In the genomic region with DNA sequence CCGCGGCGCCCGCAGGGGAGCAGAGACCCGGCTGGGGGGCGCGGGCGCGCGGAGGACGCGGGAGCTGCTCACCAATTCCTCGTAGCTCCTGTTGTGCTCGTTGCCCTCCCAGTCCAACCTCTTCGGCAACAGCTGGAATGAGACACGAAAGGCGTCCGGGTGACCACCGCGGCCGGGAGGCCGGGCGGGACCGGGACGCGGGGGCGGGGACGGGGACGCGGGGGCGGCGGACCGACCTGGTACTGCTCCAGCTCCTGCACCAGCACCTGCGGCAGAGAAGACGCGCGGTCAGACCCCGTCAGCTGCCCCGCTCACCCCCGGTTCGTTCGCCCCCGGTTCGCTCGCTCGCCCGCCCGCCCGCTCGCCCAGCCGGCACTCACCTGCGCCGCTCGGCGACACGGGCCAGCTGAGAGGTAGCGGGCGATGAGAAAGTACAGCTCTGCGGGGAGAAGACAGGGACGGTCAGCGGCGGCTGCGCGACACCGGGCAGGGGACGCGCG, we compare ENCODE assay signal across 8 mouse cellular contexts. TPM values are rescaled to one million over a fixed set of nuclear protein-coding genes. Genes with fewer than 3 reads are reported as not detected.
ATAC-seq and TF ChIP-seq lines count a peak whose summit lies in the region.

No protein-coding gene starts in this region.

- peak overlapping the region; percentile 57 for H3K27ac ChIP-seq in bone marrow macrophage, adult 2 months (ENCODE audit: insufficient read depth, low read depth, low read length)
- peak overlapping the region; percentile 91 for H3K27ac ChIP-seq in forebrain, embryonic 16.5 days (ENCODE audit: low read length)
- peak overlapping the region; percentile 98 for H3K27ac ChIP-seq in kidney, embryonic 16.5 days (ENCODE audit: low read length)
- peak overlapping the region; percentile 97 for H3K27ac ChIP-seq in lung, embryonic 15.5 days
- H3K27ac ChIP-seq in small intestine, adult 2 months (ENCODE audit: insufficient read depth, low read depth, low read length): peak overlapping the region; percentile 90

- peaks cover 36% of the 10 kb centered on the region for H3K36me3 ChIP-seq in megakaryocyte, embryonic 14.5 days (replicated peaks; ENCODE audit: low read length)
- peaks cover 3% of the 10 kb centered on the region for H3K36me3 ChIP-seq in forebrain, embryonic 16.5 days (ENCODE audit: control insufficient read depth, insufficient read depth)
- peaks cover 18% of the 10 kb centered on the region; the same call in 1 of the 2 replicates for H3K36me3 ChIP-seq in kidney, embryonic 16.5 days (ENCODE audit: insufficient read depth, low read length)
- peaks cover 19% of the 10 kb centered on the region for H3K36me3 ChIP-seq in lung, embryonic 15.5 days
- peaks cover 12% of the 10 kb centered on the region for H3K36me3 ChIP-seq in small intestine, adult 2 months (ENCODE audit: control insufficient read depth, insufficient read depth, low read length)

- TF ChIP-seq POLR2A in bone marrow macrophage, adult 2 months (IDR thresholded peaks at IDR 0.05; ENCODE audit: borderline replicate concordance, low read depth, low read length): no peak
- no peak for TF ChIP-seq POLR2A in small intestine, adult 2 months (IDR thresholded peaks at IDR 0.05; ENCODE audit: low read depth, low read length)

- peak overlapping the region; percentile 91 for H3K9ac ChIP-seq in forebrain, embryonic 16.5 days (replicated peaks; ENCODE audit: low read depth, low read length)
- peak overlapping the region; percentile 99 for H3K9ac ChIP-seq in kidney, embryonic 16.5 days (replicated peaks; ENCODE audit: low read length)
- H3K9ac ChIP-seq in lung, embryonic 15.5 days: peak overlapping the region; percentile 90

- peaks cover 35% of the 10 kb centered on the region for H3K4me1 ChIP-seq in megakaryocyte, embryonic 14.5 days
- peaks cover 6% of the 10 kb centered on the region for H3K4me1 ChIP-seq in bone marrow macrophage, adult 2 months (ENCODE audit: control insufficient read depth, insufficient read depth, low read length)
- peaks cover 13% of the 10 kb centered on the region for H3K4me1 ChIP-seq in forebrain, embryonic 16.5 days (replicated peaks; ENCODE audit: control insufficient read depth, insufficient read depth, low read length)
- peaks cover 12% of the 10 kb centered on the region for H3K4me1 ChIP-seq in kidney, embryonic 16.5 days (ENCODE audit: insufficient read depth, low read length)
- H3K4me1 ChIP-seq in lung, embryonic 15.5 days: peaks cover 15% of the 10 kb centered on the region
- peaks cover 14% of the 10 kb centered on the region; the same call in 1 of the 2 replicates for H3K4me1 ChIP-seq in small intestine, adult 2 months (ENCODE audit: control insufficient read depth, insufficient read depth, insufficient read length, low read length)

- WGBS in forebrain, embryonic 16.5 days: under 1% methylated on average over 67 of the region's 68 CpGs
- WGBS in kidney, embryonic 16.5 days: 0% methylated on average over 55 of the region's 68 CpGs
- 2% methylated on average over 52 of the region's 68 CpGs for WGBS in lung, embryonic 15.5 days
- WGBS in small intestine, adult 2 months: 1% methylated on average over 68 of the region's 68 CpGs

- H3K4me2 ChIP-seq in forebrain, embryonic 16.5 days (ENCODE audit: low read length): peak overlapping the region; percentile 70
- peak overlapping the region; percentile 73 for H3K4me2 ChIP-seq in kidney, embryonic 16.5 days (replicated peaks; ENCODE audit: low read depth, low read length)
- H3K4me2 ChIP-seq in lung, embryonic 15.5 days: peak overlapping the region; percentile 81

- no peak for ATAC-seq in megakaryocyte, adult 5-6 weeks (ENCODE audit: poor library complexity, severe bottlenecking)
- ATAC-seq in forebrain, embryonic 16.5 days: peak; percentile 41
- peak; percentile 41 for ATAC-seq in kidney, embryonic 16.5 days (ENCODE audit: low FRiP score, low TSS enrichment)
- ATAC-seq in lung, embryonic 15.5 days (ENCODE audit: borderline replicate concordance, extremely low read depth, low FRiP score, low TSS enrichment): peak; percentile 27
- ATAC-seq in erythroid progenitor cell, adult 5-6 weeks (replicated peaks; ENCODE audit: low FRiP score, poor library complexity, severe bottlenecking): no peak

- peaks cover 20% of the 10 kb centered on the region for H3K27me3 ChIP-seq in megakaryocyte, embryonic 14.5 days (replicated peaks)
- H3K27me3 ChIP-seq in forebrain, embryonic 16.5 days (replicated peaks; ENCODE audit: control insufficient read depth, insufficient read depth, low read length): no peaks in the 10 kb centered on the region
- no peaks in the 10 kb centered on the region for H3K27me3 ChIP-seq in kidney, embryonic 16.5 days (ENCODE audit: insufficient read depth, low read length)
- no peaks in the 10 kb centered on the region for H3K27me3 ChIP-seq in lung, embryonic 15.5 days
- no peaks in the 10 kb centered on the region for H3K27me3 ChIP-seq in small intestine, adult 2 months (ENCODE audit: control insufficient read depth, insufficient read depth, low read length)

- no peaks in the 10 kb centered on the region for H3K9me3 ChIP-seq in megakaryocyte, embryonic 14.5 days
- H3K9me3 ChIP-seq in forebrain, embryonic 16.5 days (ENCODE audit: control insufficient read depth, low read length): no peaks in the 10 kb centered on the region
- H3K9me3 ChIP-seq in kidney, embryonic 16.5 days (ENCODE audit: low read length): no peaks in the 10 kb centered on the region
- H3K9me3 ChIP-seq in lung, embryonic 15.5 days: no peaks in the 10 kb centered on the region

- TF ChIP-seq CTCF in bone marrow macrophage, adult 2 months (IDR thresholded peaks at IDR 0.05; ENCODE audit: low read depth, low read length): no peak
- no peak for TF ChIP-seq CTCF in small intestine, adult 2 months (IDR thresholded peaks at IDR 0.05; ENCODE audit: extremely low read depth, insufficient read length, insufficient replicate concordance, low read depth, low read length)

- H3K4me3 ChIP-seq in megakaryocyte, embryonic 14.5 days (replicated peaks): peak overlapping the region; percentile 97
- peak overlapping the region; percentile 88 for H3K4me3 ChIP-seq in bone marrow macrophage, adult 2 months (ENCODE audit: insufficient read depth, low read length)
- H3K4me3 ChIP-seq in forebrain, embryonic 16.5 days (replicated peaks; ENCODE audit: low read length): peak overlapping the region; percentile 94
- H3K4me3 ChIP-seq in kidney, embryonic 16.5 days (ENCODE audit: low read length): peak overlapping the region; percentile 99
- H3K4me3 ChIP-seq in lung, embryonic 15.5 days: peak overlapping the region; percentile 87
- H3K4me3 ChIP-seq in small intestine, adult 2 months (ENCODE audit: low read depth, low read length): peak overlapping the region; percentile 85

RNA-seq across cellular contexts. Expression of gene Brwd1, which starts 0.5 kb away (rescaled TPM):
- polyA plus RNA-seq in megakaryocyte, embryonic 14.5 days (2012; ENCODE audit: insufficient read depth, low replicate concordance): 1.5 and 3.6 TPM in 2 replicates
- total RNA-seq in megakaryocyte, adult 5-6 weeks (2015): 17.0 and 28.7 TPM in 2 replicates
- 32.3 and 34.6 TPM in 2 replicates for total RNA-seq in megakaryocyte, adult 5-6 weeks (2017)
- 34.6 and 34.8 TPM in 2 replicates for polyA plus RNA-seq in bone marrow macrophage, adult 2 months (2012; ENCODE audit: insufficient read depth, insufficient read length, missing spikeins)
- polyA plus RNA-seq in forebrain, embryonic 16.5 days (2015; fragmentation: Nextera tagmentation; extraction: Ambion mirVana): 218 and 229 TPM in 2 replicates
- polyA plus RNA-seq in kidney, embryonic 16.5 days (2015; fragmentation: Nextera tagmentation; extraction: Ambion mirVana): 74.5 and 85.6 TPM in 2 replicates
- 80.4 and 81.5 TPM in 2 replicates for polyA plus RNA-seq in lung, embryonic 15.5 days (2015; fragmentation: Nextera tagmentation; extraction: Ambion mirVana)
- polyA plus RNA-seq in small intestine, adult 2 months (2012; rRNA removed): 10.7 and 14.0 TPM in 2 replicates
- total RNA-seq in erythroid progenitor cell, adult 5-6 weeks (2015; ENCODE audit: low replicate concordance): 12.6 and 36.0 TPM in 2 replicates
- 16.9 and 19.0 TPM in 2 replicates for total RNA-seq in erythroid progenitor cell, adult 5-6 weeks (2017; ENCODE audit: low replicate concordance)

RNA-seq across cellular contexts. Expression of gene Hmgn1, which starts 45.7 kb away (rescaled TPM):
- 9.3 and 59.4 TPM in 2 replicates for polyA plus RNA-seq in megakaryocyte, embryonic 14.5 days (2012; ENCODE audit: insufficient read depth, low replicate concordance)
- total RNA-seq in megakaryocyte, adult 5-6 weeks (2015): 41.8 and 53.3 TPM in 2 replicates
- total RNA-seq in megakaryocyte, adult 5-6 weeks (2017): 71.5 and 75.2 TPM in 2 replicates
- polyA plus RNA-seq in bone marrow macrophage, adult 2 months (2012; ENCODE audit: insufficient read depth, insufficient read length, missing spikeins): 59.3 and 68.7 TPM in 2 replicates
- polyA plus RNA-seq in forebrain, embryonic 16.5 days (2015; fragmentation: Nextera tagmentation; extraction: Ambion mirVana): 432 and 519 TPM in 2 replicates
- polyA plus RNA-seq in kidney, embryonic 16.5 days (2015; fragmentation: Nextera tagmentation; extraction: Ambion mirVana): 609 and 649 TPM in 2 replicates
- polyA plus RNA-seq in lung, embryonic 15.5 days (2015; fragmentation: Nextera tagmentation; extraction: Ambion mirVana): 613 and 648 TPM in 2 replicates
- 1.7 and 4.4 TPM in 2 replicates for polyA plus RNA-seq in small intestine, adult 2 months (2012; rRNA removed)
- total RNA-seq in erythroid progenitor cell, adult 5-6 weeks (2015; ENCODE audit: low replicate concordance): 33.5 and 60.5 TPM in 2 replicates
- 9.1 and 16.9 TPM in 2 replicates for total RNA-seq in erythroid progenitor cell, adult 5-6 weeks (2017; ENCODE audit: low replicate concordance)

Comparison
In these comparisons a context has a peak if more than half of its experiments do, and no peak if none do; other contexts are left out.
1. ATAC-seq: peak in forebrain, embryonic 16.5 days (single experiment), kidney, embryonic 16.5 days (single experiment) and lung, embryonic 15.5 days (single experiment); none in megakaryocyte, adult 5-6 weeks (single experiment) and erythroid progenitor cell, adult 5-6 weeks (single experiment).
2. Peak in every context shown above with its lines, with median percentiles within 50 percentile points of each other: H3K4me3 ChIP-seq, H3K27ac ChIP-seq, H3K4me2 ChIP-seq and H3K9ac ChIP-seq.